In the genomic region with DNA sequence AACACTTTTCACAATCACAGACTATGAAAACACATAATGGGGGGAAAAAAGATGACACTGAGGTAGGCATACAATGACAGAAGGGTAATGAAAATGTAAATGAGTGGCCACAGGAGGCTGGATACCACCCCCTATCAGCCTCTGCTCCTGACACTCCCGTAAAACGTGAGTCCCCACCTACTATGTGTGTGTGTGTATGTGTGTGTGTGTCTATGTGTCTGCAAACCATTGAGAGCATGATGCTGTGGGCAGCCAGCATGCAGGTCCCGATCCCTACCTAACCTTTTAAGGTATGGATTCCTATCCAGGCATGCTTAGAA, we compare ENCODE assay signal across 17 mouse cellular contexts.
DNase-seq lines count a peak whose midpoint lies in the region; ATAC-seq lines count a peak whose summit lies in the region.
"Had no signal": no experiment of that assay in that cellular context is flagged by ENCODE, and none has a peak within 500 bp of the region (broad histone marks: within the 10 kb centered on the region; RNA-seq: fewer than 3 reads in every experiment).

No protein-coding gene starts in this region.

- peak overlapping the region; percentile 37 for H3K4me2 ChIP-seq in hindbrain, embryonic 12.5 days (replicated peaks)
- peak overlapping the region; percentile 47 for H3K4me2 ChIP-seq in midbrain, embryonic 14.5 days (ENCODE audit: low read length)
- H3K4me2 ChIP-seq: limb, embryonic 12.5 days; stomach, embryonic 15.5 days had no signal

- H3K27me3 ChIP-seq in embryonic facial prominence, embryonic 10.5 days (replicated peaks; ENCODE audit: low read depth, poor library complexity, severe bottlenecking), result no peaks in the 10 kb centered on the region
- no peaks in the 10 kb centered on the region for H3K27me3 ChIP-seq in forebrain, embryonic 10.5 days (ENCODE audit: poor library complexity, severe bottlenecking)
- H3K27me3 ChIP-seq in hindbrain, embryonic 12.5 days, result no peaks in the 10 kb centered on the region
- no peaks in the 10 kb centered on the region for H3K27me3 ChIP-seq in midbrain, embryonic 14.5 days (ENCODE audit: control insufficient read depth, insufficient read depth, low read length)
- H3K27me3 ChIP-seq: limb, embryonic 12.5 days; stomach, embryonic 15.5 days had no signal

- no peaks in the 10 kb centered on the region for H3K9me3 ChIP-seq in embryonic facial prominence, embryonic 10.5 days
- no peaks in the 10 kb centered on the region for H3K9me3 ChIP-seq in forebrain, embryonic 10.5 days
- no peaks in the 10 kb centered on the region for H3K9me3 ChIP-seq in hindbrain, embryonic 12.5 days (replicated peaks)
- H3K9me3 ChIP-seq in midbrain, embryonic 14.5 days (ENCODE audit: control insufficient read depth, low read length), result no peaks in the 10 kb centered on the region
- H3K9me3 ChIP-seq: limb, embryonic 12.5 days; stomach, embryonic 15.5 days had no signal

- peaks cover 7% of the 10 kb centered on the region; the same call in 1 of the 2 replicates for H3K36me3 ChIP-seq in embryonic facial prominence, embryonic 10.5 days (replicated peaks)
- no peaks in the 10 kb centered on the region for H3K36me3 ChIP-seq in forebrain, embryonic 10.5 days (replicated peaks)
- no peaks in the 10 kb centered on the region for H3K36me3 ChIP-seq in hindbrain, embryonic 12.5 days
- no peaks in the 10 kb centered on the region for H3K36me3 ChIP-seq in midbrain, embryonic 14.5 days (ENCODE audit: control insufficient read depth, insufficient read depth, low read length)

- 0 out of 2 replicates have a peak overlapping the region, but pooled peaks have one; percentile 8 for H3K27ac ChIP-seq in embryonic facial prominence, embryonic 10.5 days (replicated peaks)
- no peak overlapping the region for H3K27ac ChIP-seq in forebrain, embryonic 10.5 days
- peak overlapping the region; percentile 88 for H3K27ac ChIP-seq in hindbrain, embryonic 12.5 days
- H3K27ac ChIP-seq in midbrain, embryonic 14.5 days (replicated peaks; ENCODE audit: low read depth, low read length), result peak overlapping the region; percentile 93
- H3K27ac ChIP-seq: limb, embryonic 12.5 days; stomach, embryonic 15.5 days had no signal

- H3K9ac ChIP-seq in hindbrain, embryonic 12.5 days, result no peak overlapping the region
- peak overlapping the region; percentile 36; the same call in 1 of the 2 replicates for H3K9ac ChIP-seq in midbrain, embryonic 14.5 days (replicated peaks; ENCODE audit: low read length)
- H3K9ac ChIP-seq: limb, embryonic 12.5 days; stomach, embryonic 15.5 days had no signal

- ATAC-seq in hindbrain, embryonic 12.5 days (ENCODE audit: low FRiP score), result peak; percentile 71
- peak; percentile 57 for ATAC-seq in midbrain, embryonic 14.5 days (ENCODE audit: low FRiP score, low TSS enrichment)
- no peak for ATAC-seq in activated CD4-positive, CD25-positive, alpha-beta regulatory T cell, adult 4 months
- ATAC-seq: CD4-positive, CD25-positive, alpha-beta regulatory T cell, adult 4 months had no signal

- H3K4me3 ChIP-seq in embryonic facial prominence, embryonic 10.5 days, result no peak overlapping the region
- H3K4me3 ChIP-seq in forebrain, embryonic 10.5 days, result peak overlapping the region; percentile 29; the same call in 1 of the 2 replicates
- H3K4me3 ChIP-seq in hindbrain, embryonic 12.5 days, result no peak overlapping the region
- no peak overlapping the region for H3K4me3 ChIP-seq in midbrain, embryonic 14.5 days (replicated peaks; ENCODE audit: low read depth, low read length)
- H3K4me3 ChIP-seq: erythroblast, embryonic 14.5 days; limb, embryonic 12.5 days; stomach, embryonic 15.5 days had no signal

- no peak for DNase-seq in embryonic facial prominence, embryonic 10.5 days (ENCODE audit: low spot score)
- no peak for DNase-seq in forebrain, embryonic 10.5 days (ENCODE audit: extremely low spot score, low spot score)
- DNase-seq in midbrain, embryonic 14.5 days, result no peak
- no peak for DNase-seq in adrenal gland, postnatal 36 days
- DNase-seq in adipocyte (ENCODE audit: low spot score), result no peak
- DNase-seq in adrenal gland, adult 18-20 months (ENCODE audit: low spot score in 2 of 2), result no peak
- DNase-seq: cerebellum, adult 18-20 months; heart, adult 18-20 months; kidney, adult 9 months; lung, postnatal 4 days; thymus, postnatal 36 days had no signal

- peaks cover 21% of the 10 kb centered on the region for H3K4me1 ChIP-seq in embryonic facial prominence, embryonic 10.5 days
- peaks cover 16% of the 10 kb centered on the region for H3K4me1 ChIP-seq in forebrain, embryonic 10.5 days
- peaks cover 33% of the 10 kb centered on the region for H3K4me1 ChIP-seq in hindbrain, embryonic 12.5 days
- peaks cover 46% of the 10 kb centered on the region for H3K4me1 ChIP-seq in midbrain, embryonic 14.5 days (ENCODE audit: control insufficient read depth, insufficient read depth, low read length)

- WGBS in embryonic facial prominence, embryonic 10.5 days, result 55% methylated on average over 3 of the region's 3 CpGs
- WGBS in forebrain, embryonic 10.5 days, result 58% methylated on average over 3 of the region's 3 CpGs
- 16% methylated on average over 3 of the region's 3 CpGs for WGBS in hindbrain, embryonic 12.5 days
- WGBS in midbrain, embryonic 14.5 days, result 11% methylated on average over 3 of the region's 3 CpGs
